ENCODE assay signal across 8 mouse cellular contexts in genomic region chr2:168445211-168445810, GRCm38 (mm10).
DNase-seq lines count a peak whose midpoint lies in the region; ATAC-seq and TF ChIP-seq lines count a peak whose summit lies in the region.

No protein-coding gene starts in this region.

- no peaks in the 10 kb centered on the region for H3K36me3 ChIP-seq in liver, embryonic 11.5 days (ENCODE audit: control insufficient read depth, insufficient read depth, low read length)
- H3K36me3 ChIP-seq in neural tube, embryonic 15.5 days: no peaks in the 10 kb centered on the region

- no peak overlapping the region for H3K4me2 ChIP-seq in liver, embryonic 11.5 days
- no peak overlapping the region for H3K4me2 ChIP-seq in neural tube, embryonic 15.5 days

- H3K27me3 ChIP-seq in liver, embryonic 11.5 days (replicated peaks; ENCODE audit: control insufficient read depth, insufficient read depth, low read length): peaks cover 7% of the 10 kb centered on the region; the same call in 1 of the 2 replicates
- H3K27me3 ChIP-seq in neural tube, embryonic 15.5 days (replicated peaks): peaks cover 5% of the 10 kb centered on the region; the same call in 1 of the 2 replicates

- no peak for ATAC-seq in liver, embryonic 11.5 days (replicated peaks; ENCODE audit: low FRiP score)
- peak; percentile 81 for ATAC-seq in neural tube, embryonic 15.5 days (ENCODE audit: low FRiP score)

- peak; percentile 92 for TF ChIP-seq CTCF in lung, adult 2 months (IDR thresholded peaks at IDR 0.05; ENCODE audit: insufficient read depth, low read length)

- TF ChIP-seq POLR2A in lung, adult 2 months (IDR thresholded peaks at IDR 0.05; ENCODE audit: borderline replicate concordance, extremely low read depth, low read depth, low read length): no peak

- no peaks in the 10 kb centered on the region for H3K4me1 ChIP-seq in liver, embryonic 11.5 days (replicated peaks; ENCODE audit: control insufficient read depth, insufficient read depth, low read length)
- no peaks in the 10 kb centered on the region for H3K4me1 ChIP-seq in lung, adult 2 months (ENCODE audit: control insufficient read depth, insufficient read depth, low read length)
- peaks cover 12% of the 10 kb centered on the region; the same call in 1 of the 2 replicates for H3K4me1 ChIP-seq in neural tube, embryonic 15.5 days

- DNase-seq in liver: peak; percentile 50
- no peak for DNase-seq in liver, embryonic 11.5 days (ENCODE audit: low spot score)
- DNase-seq in cerebellum, adult 9-11 months: peak; percentile 27
- DNase-seq in gastrocnemius, postnatal 10 days: peak; percentile 68
- peak; percentile 38 for DNase-seq in kidney, adult 18-20 months
- DNase-seq in lung, adult 2 months: peak; percentile 36
- DNase-seq in testis, postnatal 10 days (ENCODE audit: low spot score): peak; percentile 83

- no peaks in the 10 kb centered on the region for H3K9me3 ChIP-seq in liver, embryonic 11.5 days (ENCODE audit: control insufficient read depth, low read length)
- H3K9me3 ChIP-seq in neural tube, embryonic 15.5 days (replicated peaks): no peaks in the 10 kb centered on the region

- H3K27ac ChIP-seq in liver, embryonic 11.5 days (ENCODE audit: low read depth, low read length): no peak overlapping the region
- no peak overlapping the region for H3K27ac ChIP-seq in neural tube, embryonic 15.5 days (replicated peaks)

- H3K4me3 ChIP-seq in liver, embryonic 11.5 days (ENCODE audit: low read depth, low read length): no peak overlapping the region
- no peak overlapping the region for H3K4me3 ChIP-seq in lung, adult 2 months (replicated peaks; ENCODE audit: extremely low read depth, low read depth, low read length)
- no peak overlapping the region for H3K4me3 ChIP-seq in neural tube, embryonic 15.5 days (replicated peaks)

- no peak overlapping the region for H3K9ac ChIP-seq in liver, embryonic 11.5 days (ENCODE audit: low read depth, low read length)
- no peak overlapping the region for H3K9ac ChIP-seq in neural tube, embryonic 15.5 days (replicated peaks)

- WGBS in liver, embryonic 11.5 days: 30% methylated on average over 10 of the region's 10 CpGs
- WGBS in lung, adult 2 months: 32% methylated on average over 10 of the region's 10 CpGs
- WGBS in neural tube, embryonic 15.5 days: 36% methylated on average over 10 of the region's 10 CpGs
